Mouse (Mus musculus) induced T-regulatory cell, adult 2 months (primary cell): Measurements from ENCODE around the gene Snapc4.
"Not testable (repeated sequence)": the region's sequence is repeated elsewhere in the genome, so short reads cannot be mapped to it uniquely, and the experiment has no call there.

Experiments
- DNase-seq: peaks from one replicate; pipeline ENCODE4 v3.0.0-alpha.2; 2012; ENCODE audit warnings: low read depth

Snapc4 gene

GRCm38 (mm10) chr2:26380131-26380771, at the start of gene Snapc4:
Gene Snapc4, minus strand, starts transcription at chr2:26380653.
- peak; percentile 92 for DNase-seq

- no peak for DNase-seq
Observed at GRCm38 (mm10) chr2:26429851-26430250, 49.4 kb upstream of the Snapc4 start.

- DNase-seq, result no peak
Observed at GRCm38 (mm10) chr2:26424541-26424940, 44.1 kb upstream of the Snapc4 start.

GRCm38 (mm10) chr2:26423086-26423485, 42.6 kb upstream of the Snapc4 start:
- no peak for DNase-seq

- DNase-seq, result no peak
Observed at GRCm38 (mm10) chr2:26421969-26422368, 41.5 kb upstream of the Snapc4 start.

- DNase-seq, result no peak
Observed at GRCm38 (mm10) chr2:26418120-26418519, 37.7 kb upstream of the Snapc4 start.

- no peak for DNase-seq
Observed at GRCm38 (mm10) chr2:26417066-26417465, 36.6 kb upstream of the Snapc4 start.

- no peak for DNase-seq
Observed at GRCm38 (mm10) chr2:26410931-26411411, 30.5 kb upstream of the Snapc4 start.

GRCm38 (mm10) chr2:26410091-26410490, 29.6 kb upstream of the Snapc4 start:
- no peak for DNase-seq

GRCm38 (mm10) chr2:26409362-26409761, 28.9 kb upstream of the Snapc4 start:
- DNase-seq, result no peak

- DNase-seq, result peak; percentile 95
Observed at GRCm38 (mm10) chr2:26408515-26409356, 28.3 kb upstream of the Snapc4 start, which contains the start of gene Inpp5e. Gene Inpp5e, minus strand, starts transcription at chr2:26409203.

- no peak for DNase-seq
Observed at GRCm38 (mm10) chr2:26403306-26403705, 22.9 kb upstream of the Snapc4 start.

- no peak for DNase-seq
Observed at GRCm38 (mm10) chr2:26402265-26402664, 21.8 kb upstream of the Snapc4 start.

- DNase-seq, result no peak
Observed at GRCm38 (mm10) chr2:26401023-26401422, 20.6 kb upstream of the Snapc4 start.

GRCm38 (mm10) chr2:26400296-26400695, 19.8 kb upstream of the Snapc4 start:
- no peak for DNase-seq

GRCm38 (mm10) chr2:26399647-26400046, 19.2 kb upstream of the Snapc4 start:
- DNase-seq, result no peak

GRCm38 (mm10) chr2:26398978-26399377, 18.5 kb upstream of the Snapc4 start:
- DNase-seq, result no peak

- DNase-seq, result no peak
Observed at GRCm38 (mm10) chr2:26391617-26392016, 11.2 kb upstream of the Snapc4 start.

- no peak for DNase-seq
Observed at GRCm38 (mm10) chr2:26390954-26391353, 10.5 kb upstream of the Snapc4 start.

- peak; percentile 93 for DNase-seq
Observed at GRCm38 (mm10) chr2:26389154-26389690, 8.8 kb upstream of the Snapc4 start, which contains the start of the genes Entr1 and Pmpca. Gene Entr1, minus strand, starts transcription at chr2:26389316. Gene Pmpca, plus strand, starts transcription at chr2:26389339.

GRCm38 (mm10) chr2:26388682-26389153, 8.3 kb upstream of the Snapc4 start:
- no peak for DNase-seq

- DNase-seq, result no peak
Observed at GRCm38 (mm10) chr2:26387713-26388112, 7.3 kb upstream of the Snapc4 start.

GRCm38 (mm10) chr2:26380871-26381270, 418 bp upstream of the Snapc4 start:
- DNase-seq, result not testable (repeated sequence)
